Mouse (Mus musculus): ENCODE measurements around the gene Paip2b. TPM values are rescaled to one million over a fixed set of nuclear protein-coding genes. Genes with fewer than 3 reads are reported as not detected.

Paip2b gene
- total RNA-seq (2018; cell fraction: chromatin; rRNA removed), result 1 to 10 TPM in 25 of 26 experiments, under 1 TPM in 1; 0.92 to 9.6 (median 4.0) TPM
- 1 to 10 TPM; 4.5 to 8.9 (median 6.7) TPM for total RNA-seq (2018; cell fraction: cytosol; rRNA removed)
- total RNA-seq (2018; cell fraction: nucleus; rRNA removed), result 1 to 10 TPM; 1.9 to 8.9 (median 3.8) TPM
- polyA plus RNA-seq (2018), result 5.8 to 9.0 TPM (median 6.1 TPM) in 3 replicates

DNA sequence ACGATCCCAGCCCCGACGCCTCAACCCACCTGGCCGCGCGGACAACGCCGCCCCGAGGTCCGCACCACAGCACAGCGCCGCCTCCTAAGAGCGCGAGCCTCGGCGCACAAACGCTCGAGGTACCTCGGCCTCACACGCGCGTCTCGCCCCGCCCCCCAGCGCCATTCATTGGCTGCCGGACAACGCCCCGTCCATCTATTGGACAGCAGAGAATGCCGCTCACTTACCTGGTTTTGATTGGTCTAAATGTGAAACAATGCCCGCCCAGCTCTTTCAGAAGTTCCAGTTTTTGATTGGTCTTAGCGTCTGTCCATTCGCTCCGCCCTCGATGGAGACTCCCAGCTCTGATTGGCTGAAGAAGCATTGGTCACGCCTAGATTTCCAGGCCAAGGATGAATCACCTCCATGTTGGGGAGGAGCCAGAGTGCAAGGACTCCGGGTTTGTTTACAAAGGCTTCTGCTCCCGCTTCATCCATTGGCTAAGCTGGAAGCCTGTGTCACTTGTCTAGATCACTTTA lies at the start of gene Paip2b:
TSS of gene Paip2b (minus strand) at position 136 of the 518 bp plus-strand sequence.
- peak within 1 kb of the TSS; percentile 40 for H3K4me3 ChIP-seq (ENCODE audit: inconsistent target)
- no peak within 1 kb of the TSS for H3K27ac ChIP-seq
- H3K36me3 ChIP-seq (ENCODE audit: inconsistent target), result no peaks in the 10 kb centered on the region
- no peaks in the 10 kb centered on the region for H3K79me2 ChIP-seq (ENCODE audit: inconsistent target)
- under 1% methylated on average over 36 of the region's 37 CpGs for WGBS (ENCODE audit: missing documents)

DNA sequence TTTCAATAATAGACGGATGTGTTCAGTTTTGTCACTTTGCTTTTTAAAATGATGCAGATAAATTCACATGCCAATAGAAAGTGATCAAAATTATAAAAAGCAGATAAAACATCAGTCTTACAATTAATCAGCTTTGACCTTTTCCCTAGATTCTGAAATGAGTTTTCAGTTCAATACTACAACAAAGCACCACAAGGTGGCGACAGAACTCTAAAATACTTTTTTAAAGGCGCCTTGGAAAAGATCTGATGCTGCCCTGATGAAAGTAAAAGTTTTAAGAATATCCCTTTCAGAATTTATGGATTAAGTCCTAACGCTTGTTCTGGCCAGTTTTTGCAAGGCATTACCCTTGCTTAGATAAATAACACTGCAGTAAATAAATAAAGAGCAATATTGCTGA lies 48.3 kb upstream of the Paip2b start:
- Histone ChIP-seq H3K4me3 (ENCODE audit: inconsistent target) (no peak overlapping the region), H3K79me2 (ENCODE audit: inconsistent target) (no peaks in the 10 kb centered on the region), H3K27ac (no peak overlapping the region), H3K36me3 (ENCODE audit: inconsistent target) (no peaks in the 10 kb centered on the region)
- WGBS (ENCODE audit: missing documents), result 12% methylated on average over 4 of the region's 4 CpGs

- Histone ChIP-seq H3K36me3 (ENCODE audit: inconsistent target) (no peaks in the 10 kb centered on the region), H3K4me3 (ENCODE audit: inconsistent target) (peak overlapping the region; percentile 72), H3K27ac (peak overlapping the region; percentile 68), H3K79me2 (ENCODE audit: inconsistent target) (peaks cover 17% of the 10 kb centered on the region; the same call in 1 of the 2 replicates)
- WGBS (ENCODE audit: missing documents), result 2% methylated on average over 18 of the region's 19 CpGs
Observed at GRCm38 (mm10) chr6:83867598-83868585, 36.4 kb upstream of the Paip2b start.

DNA sequence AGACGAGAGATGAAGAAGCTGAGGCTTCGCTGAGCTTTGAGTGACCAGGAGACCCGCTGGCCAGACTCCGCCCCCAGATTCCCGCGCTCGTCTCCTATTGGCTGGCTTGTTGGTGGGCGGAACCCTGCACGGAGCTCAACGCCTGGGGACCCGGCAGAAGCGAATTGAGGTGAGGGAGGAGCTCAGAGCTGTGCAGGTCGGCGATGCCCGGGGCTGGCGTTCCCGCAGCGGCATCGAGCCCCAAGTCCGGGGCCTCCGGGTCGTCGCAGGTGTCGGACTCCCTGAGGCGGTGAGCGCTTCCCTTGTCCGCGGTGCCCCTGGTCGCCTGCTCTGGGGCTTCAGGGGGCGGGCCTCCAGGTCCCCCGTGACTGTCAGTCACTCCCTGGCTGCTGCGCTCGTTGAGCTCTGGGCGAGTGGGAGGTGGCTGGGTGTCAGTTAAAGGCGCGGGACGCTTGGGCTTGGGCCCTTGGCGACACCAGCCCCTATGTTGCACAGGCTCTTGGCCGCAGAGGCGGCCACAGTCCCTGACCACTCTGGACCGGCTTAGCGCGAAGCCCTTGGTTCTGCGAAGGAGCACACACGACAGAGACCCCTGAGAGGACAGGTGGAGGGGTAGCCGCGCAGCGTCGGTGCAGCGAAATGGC lies 35.5 kb upstream of the Paip2b start, which contains the start of gene Zfp638:
TSS of gene Zfp638 (plus strand) at position 156 of the 644 bp plus-strand sequence.
- WGBS (ENCODE audit: missing documents), result under 1% methylated on average over 48 of the region's 50 CpGs
- Histone ChIP-seq H3K79me2 (ENCODE audit: inconsistent target) (peaks cover 17% of the 10 kb centered on the region; the same call in 1 of the 2 replicates), H3K27ac (peak within 1 kb of the TSS; percentile 68), H3K36me3 (ENCODE audit: inconsistent target) (no peaks in the 10 kb centered on the region), H3K4me3 (ENCODE audit: inconsistent target) (peak within 1 kb of the TSS; percentile 72)

DNA sequence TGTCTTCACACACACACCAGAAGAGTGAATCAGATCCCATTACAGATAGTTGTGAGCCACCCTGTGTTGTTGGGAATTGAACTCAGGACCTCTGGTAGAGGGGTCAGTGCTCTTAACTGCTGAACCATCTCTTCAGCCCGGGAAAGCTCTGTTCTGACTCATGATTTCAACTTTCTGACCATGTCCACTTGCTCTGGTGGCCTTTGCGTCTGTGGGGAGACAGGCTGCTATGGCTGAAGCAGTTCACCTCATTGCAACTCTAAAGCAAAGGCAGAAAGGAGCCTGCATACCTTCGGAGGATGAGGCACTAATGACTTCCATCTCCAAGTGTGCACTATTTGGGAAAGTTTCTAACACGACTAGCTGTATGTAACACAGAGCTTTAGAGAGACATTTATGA lies 34.9 kb upstream of the Paip2b start:
- 41% methylated on average over 4 of the region's 4 CpGs for WGBS (ENCODE audit: missing documents)
- Histone ChIP-seq H3K27ac (no peak overlapping the region), H3K36me3 (ENCODE audit: inconsistent target) (no peaks in the 10 kb centered on the region), H3K4me3 (ENCODE audit: inconsistent target) (no peak overlapping the region), H3K79me2 (ENCODE audit: inconsistent target) (peaks cover 17% of the 10 kb centered on the region; the same call in 1 of the 2 replicates)

DNA sequence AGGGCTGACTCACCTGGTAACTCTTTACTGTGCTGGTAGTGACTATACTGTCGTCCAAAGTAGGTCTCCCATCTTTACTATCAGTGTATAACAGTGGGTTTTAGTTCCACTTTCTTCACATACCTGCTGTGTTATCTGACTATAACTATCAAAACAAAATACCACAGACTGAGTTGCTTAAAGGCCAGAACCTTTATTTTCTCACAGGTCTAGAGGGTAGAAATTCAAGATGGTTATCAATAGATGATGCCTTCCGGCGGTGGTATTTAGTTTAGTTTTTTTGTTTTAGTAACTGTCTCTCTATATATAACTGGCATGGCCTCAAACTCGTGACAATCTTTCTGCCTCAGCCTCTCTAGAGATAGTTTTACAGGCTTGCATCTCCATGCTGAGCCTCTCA lies 32.0 kb upstream of the Paip2b start:
- H3K79me2 ChIP-seq (ENCODE audit: inconsistent target), result no peaks in the 10 kb centered on the region
- H3K27ac ChIP-seq, result no peak overlapping the region
- 80% methylated on average over 4 of the region's 4 CpGs for WGBS (ENCODE audit: missing documents)
- H3K36me3 ChIP-seq (ENCODE audit: inconsistent target), result no peaks in the 10 kb centered on the region
- no peak overlapping the region for H3K4me3 ChIP-seq (ENCODE audit: inconsistent target)

- H3K79me2 ChIP-seq (ENCODE audit: inconsistent target), result no peaks in the 10 kb centered on the region
- H3K4me3 ChIP-seq (ENCODE audit: inconsistent target), result no peak overlapping the region
- H3K27ac ChIP-seq, result no peak overlapping the region
- WGBS (ENCODE audit: missing documents), result 97% methylated on average over 9 of the region's 9 CpGs
- no peaks in the 10 kb centered on the region for H3K36me3 ChIP-seq (ENCODE audit: inconsistent target)
Observed at GRCm38 (mm10) chr6:83860033-83860432, 28.5 kb upstream of the Paip2b start.

- H3K4me3 ChIP-seq (ENCODE audit: inconsistent target), result no peak overlapping the region
- H3K27ac ChIP-seq, result no peak overlapping the region
- no peaks in the 10 kb centered on the region for H3K79me2 ChIP-seq (ENCODE audit: inconsistent target)
- WGBS (ENCODE audit: missing documents), result 91% methylated on average over 5 of the region's 5 CpGs
- no peaks in the 10 kb centered on the region for H3K36me3 ChIP-seq (ENCODE audit: inconsistent target)
Observed at GRCm38 (mm10) chr6:83857476-83857875, 25.9 kb upstream of the Paip2b start.

GRCm38 (mm10) chr6:83849446-83849845 lies 17.9 kb upstream of the Paip2b start:
- no peaks in the 10 kb centered on the region for H3K79me2 ChIP-seq (ENCODE audit: inconsistent target)
- no peaks in the 10 kb centered on the region for H3K36me3 ChIP-seq (ENCODE audit: inconsistent target)
- no peak overlapping the region for H3K4me3 ChIP-seq (ENCODE audit: inconsistent target)
- no peak overlapping the region for H3K27ac ChIP-seq
- 96% methylated on average over 2 of the region's 2 CpGs for WGBS (ENCODE audit: missing documents)

GRCm38 (mm10) chr6:83846141-83846540 lies 14.6 kb upstream of the Paip2b start:
- Histone ChIP-seq H3K4me3 (ENCODE audit: inconsistent target) (no peak overlapping the region), H3K27ac (no peak overlapping the region), H3K79me2 (ENCODE audit: inconsistent target) (no peaks in the 10 kb centered on the region), H3K36me3 (ENCODE audit: inconsistent target) (no peaks in the 10 kb centered on the region)
- WGBS (ENCODE audit: missing documents), result 100% methylated on average over 2 of the region's 2 CpGs

GRCm38 (mm10) chr6:83844913-83845312 lies 13.4 kb upstream of the Paip2b start:
- Histone ChIP-seq H3K27ac (no peak overlapping the region), H3K79me2 (ENCODE audit: inconsistent target) (no peaks in the 10 kb centered on the region), H3K36me3 (ENCODE audit: inconsistent target) (no peaks in the 10 kb centered on the region), H3K4me3 (ENCODE audit: inconsistent target) (no peak overlapping the region)
- 51% methylated on average over 10 of the region's 10 CpGs for WGBS (ENCODE audit: missing documents)

DNA sequence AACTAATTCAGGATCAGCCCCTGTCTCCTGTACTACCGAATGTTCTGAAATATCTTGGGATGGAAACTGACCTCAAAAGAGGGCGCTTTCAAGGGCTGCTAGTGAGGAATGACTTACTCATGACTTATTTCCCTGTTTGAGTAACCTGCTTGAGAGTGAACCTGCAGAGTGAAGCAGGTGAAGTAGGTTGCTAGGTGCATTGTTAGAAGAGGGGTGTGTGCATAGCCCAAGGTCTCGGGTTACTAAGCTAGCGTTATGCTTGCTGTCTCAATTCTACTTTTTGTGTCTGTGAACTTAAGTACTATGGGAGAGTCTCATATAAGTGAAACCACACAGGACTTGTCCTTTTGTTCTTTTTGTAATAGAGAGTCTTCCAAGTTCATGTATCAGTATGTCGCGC lies 8.5 kb upstream of the Paip2b start:
- Histone ChIP-seq H3K79me2 (ENCODE audit: inconsistent target) (no peaks in the 10 kb centered on the region), H3K27ac (no peak overlapping the region), H3K4me3 (ENCODE audit: inconsistent target) (no peak overlapping the region), H3K36me3 (ENCODE audit: inconsistent target) (no peaks in the 10 kb centered on the region)
- 97% methylated on average over 6 of the region's 6 CpGs for WGBS (ENCODE audit: missing documents)

GRCm38 (mm10) chr6:83838046-83838445 lies 6.5 kb upstream of the Paip2b start:
- H3K4me3 ChIP-seq (ENCODE audit: inconsistent target), result no peak overlapping the region
- no peaks in the 10 kb centered on the region for H3K36me3 ChIP-seq (ENCODE audit: inconsistent target)
- H3K79me2 ChIP-seq (ENCODE audit: inconsistent target), result no peaks in the 10 kb centered on the region
- WGBS (ENCODE audit: missing documents), result 43% methylated on average over 2 of the region's 2 CpGs
- no peak overlapping the region for H3K27ac ChIP-seq

DNA sequence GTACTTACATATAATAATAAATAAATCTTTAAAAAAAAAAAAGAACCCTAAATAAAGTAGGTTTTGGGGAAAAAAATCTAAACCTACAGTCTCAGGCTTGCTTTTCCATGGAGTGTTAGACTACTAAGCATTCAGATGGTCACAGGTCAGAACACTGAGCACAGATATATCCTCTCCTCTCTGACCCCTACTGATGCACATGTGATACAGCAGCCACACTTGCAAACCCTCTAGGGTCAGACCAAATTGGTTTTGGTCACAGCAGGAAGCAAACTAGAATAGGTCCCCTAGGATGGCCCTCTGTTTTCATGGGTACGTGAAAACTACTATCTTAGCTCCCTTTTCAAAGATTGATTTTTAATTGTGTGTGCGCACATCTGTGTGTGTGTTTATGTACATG lies 5.3 kb upstream of the Paip2b start:
- H3K36me3 ChIP-seq (ENCODE audit: inconsistent target), result no peaks in the 10 kb centered on the region
- WGBS (ENCODE audit: missing documents), result 97% methylated on average over 2 of the region's 2 CpGs
- no peaks in the 10 kb centered on the region for H3K79me2 ChIP-seq (ENCODE audit: inconsistent target)
- H3K27ac ChIP-seq, result no peak overlapping the region
- H3K4me3 ChIP-seq (ENCODE audit: inconsistent target), result no peak overlapping the region
